Mouse (Mus musculus) megakaryocyte-erythroid progenitor cell, adult 5-6 weeks (primary cell): ENCODE measurements around the gene Adamtsl5. TPM values are rescaled to one million over a fixed set of nuclear protein-coding genes. Genes with fewer than 3 reads are reported as not detected.

ENCODE experiments used
- ATAC-seq: replicated peaks from 2 replicates; pipeline ENCODE4 v1.8.0; 2016; ENCODE audit warnings: mild to moderate bottlenecking, inconsistent platforms; ENCODE audit not compliant: severe bottlenecking, poor library complexity, low FRiP score, low TSS enrichment
- total RNA-seq, 2 experiments: library from RNA; stranded (forward) in 1 of 2; stranded (reverse) in 1 of 2; fragments of 200-1000, 215-1000 nt in 1 of 2; fragments of >200 nt in 1 of 2; fragmentation: Nextera tagmentation in 1 of 2; gene quantifications; 2 replicates each; pipeline ENCODE4 v1.2.3; 2014 to 2017

Gene Adamtsl5
- total RNA-seq, 2 experiments from 2014 or later = 2.3 to 3.3 TPM

DNA sequence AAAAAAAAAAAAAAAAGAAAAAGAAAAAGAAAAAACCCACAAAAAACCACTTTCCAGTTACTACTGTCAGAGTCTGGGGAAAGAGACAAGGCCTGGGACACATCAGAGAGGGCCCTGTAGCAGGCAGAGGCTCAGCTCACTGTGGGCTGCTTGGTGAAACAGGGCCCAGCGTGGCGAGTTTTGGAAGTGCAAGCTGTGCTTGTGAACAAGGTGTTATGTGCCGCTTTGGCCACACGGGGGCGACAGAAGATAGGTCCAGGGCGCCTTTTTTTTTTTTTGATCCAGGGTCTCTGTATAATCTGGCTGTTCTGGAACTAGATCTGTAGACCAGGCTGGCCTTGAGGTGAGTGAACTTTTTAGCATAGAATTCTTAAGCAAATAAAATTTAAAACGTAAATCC is 27.9 kb upstream of the Adamtsl5 start:
- peak; percentile 77 for ATAC-seq

DNA sequence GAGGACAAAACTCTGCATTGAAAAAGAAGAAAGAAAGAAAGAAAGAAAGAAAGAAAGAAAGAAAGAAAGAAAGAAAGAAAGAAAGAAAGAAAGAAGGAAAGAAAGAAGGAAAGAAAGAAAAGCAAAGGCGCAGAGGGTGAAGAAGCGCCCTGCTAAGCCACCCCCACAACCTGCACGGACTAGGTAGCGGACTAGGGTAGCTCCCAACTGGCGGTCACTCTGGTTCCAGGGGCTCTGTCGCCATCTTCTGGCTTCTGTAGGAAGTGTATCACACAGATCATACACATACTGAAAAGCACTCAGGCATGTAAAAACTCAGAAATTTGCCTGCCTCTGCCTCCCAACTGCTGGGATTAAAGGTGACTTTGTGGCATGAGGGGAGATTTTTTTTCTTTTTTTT is 25.9 kb upstream of the Adamtsl5 start:
- ATAC-seq = peak; percentile 58; the same call in 1 of the 2 replicates

DNA sequence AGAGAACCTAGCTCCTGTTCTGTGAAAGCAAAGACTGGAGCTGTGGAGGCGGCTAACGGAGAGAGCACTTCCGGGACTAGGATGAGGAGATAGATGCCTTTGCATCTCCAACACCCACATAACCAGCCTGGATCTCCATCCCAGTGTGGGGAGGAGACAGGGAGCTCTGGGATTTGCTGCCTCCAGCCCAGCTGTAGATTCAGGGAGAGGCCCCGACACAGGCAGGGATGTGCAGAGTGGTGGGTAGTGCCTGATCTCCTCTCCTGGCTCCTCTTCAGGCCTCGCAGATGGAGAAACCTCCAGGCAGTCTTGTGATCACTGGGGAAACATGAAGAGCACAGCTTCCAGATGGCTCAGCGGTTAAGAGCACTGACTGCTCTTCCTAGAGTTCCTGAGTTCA is 24.5 kb upstream of the Adamtsl5 start:
- ATAC-seq = no peak

DNA sequence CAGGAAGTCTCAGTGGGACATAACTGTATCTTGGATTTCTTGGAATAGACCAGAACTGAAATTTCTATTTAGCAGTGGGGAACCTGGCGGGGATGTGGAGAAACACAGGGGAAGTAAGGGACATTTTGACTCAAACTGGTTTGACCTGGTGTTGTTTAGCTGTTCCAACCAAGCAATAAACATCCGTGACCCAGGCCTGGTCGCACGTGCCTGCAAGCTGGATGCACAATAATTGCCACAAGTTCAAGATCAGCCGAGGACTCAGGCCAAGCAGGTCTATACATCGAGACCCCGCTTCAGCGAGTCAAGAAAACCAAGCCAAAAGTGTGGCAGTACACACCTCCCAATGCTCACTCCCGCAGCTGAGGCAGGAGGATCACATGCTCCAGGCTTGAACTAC is 23.8 kb upstream of the Adamtsl5 start:
- ATAC-seq = no peak

DNA sequence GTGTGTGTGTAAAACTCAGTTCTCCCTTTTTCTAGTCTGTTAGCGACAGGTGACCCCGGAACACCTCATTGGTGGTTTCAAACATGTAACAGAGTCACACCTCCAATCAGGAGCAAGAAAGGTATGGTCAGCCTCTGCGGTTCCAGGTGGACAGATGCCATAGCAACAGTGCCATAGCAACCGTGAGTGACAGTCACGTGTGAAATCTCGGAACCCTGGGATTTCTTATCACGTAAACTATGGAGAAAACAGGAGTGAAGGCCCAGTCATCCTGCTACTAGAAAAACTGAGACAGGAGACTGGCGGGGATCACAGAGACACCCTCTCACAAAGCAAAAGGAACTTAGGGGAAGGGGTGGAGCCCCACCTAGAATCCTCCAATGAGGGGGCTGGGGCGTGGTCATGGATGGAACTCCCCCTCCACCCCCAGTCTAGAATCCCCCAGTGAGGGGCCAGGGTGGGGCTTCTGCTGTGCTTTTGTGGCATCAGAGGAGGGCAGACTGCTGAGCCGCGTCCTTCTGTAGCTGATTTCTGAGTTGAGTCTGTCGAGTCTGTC is 23.3 kb upstream of the Adamtsl5 start:
- no peak for ATAC-seq

DNA sequence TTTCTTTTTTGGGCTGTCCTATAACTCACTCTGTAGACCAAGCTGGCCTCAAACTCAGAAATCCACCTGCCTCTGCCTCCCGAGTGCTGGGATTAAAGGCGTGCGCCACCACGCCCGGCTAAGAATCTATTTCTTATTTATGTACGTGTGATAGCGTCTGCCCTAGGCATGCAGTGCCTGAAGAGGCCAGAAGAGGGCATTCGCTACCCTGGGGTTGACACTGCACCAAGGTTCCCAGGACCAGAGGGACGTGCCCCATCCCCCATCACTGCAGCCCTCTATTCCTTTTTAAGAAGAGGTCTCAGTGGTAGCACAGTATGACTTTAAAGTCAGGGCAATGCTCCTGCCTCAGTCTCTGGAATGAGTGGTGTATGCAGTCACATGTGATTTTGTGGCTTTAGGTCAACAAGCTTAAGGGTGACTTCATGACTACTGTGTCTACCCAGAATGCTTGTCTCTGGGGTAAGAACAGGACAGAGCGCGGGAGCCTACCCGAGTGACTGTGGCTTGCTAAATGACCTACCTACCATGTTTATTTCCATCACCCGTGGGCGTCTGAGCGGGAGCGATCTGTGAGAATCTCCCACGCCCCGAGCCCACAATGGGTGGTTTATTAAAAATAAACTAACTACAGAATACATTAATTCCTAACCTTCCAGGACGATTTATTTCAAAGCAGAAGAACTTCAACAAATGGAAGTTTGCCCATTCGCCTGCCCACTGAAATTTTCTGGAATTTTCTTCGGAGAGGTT is 22.0 kb upstream of the Adamtsl5 start:
- no peak for ATAC-seq

DNA sequence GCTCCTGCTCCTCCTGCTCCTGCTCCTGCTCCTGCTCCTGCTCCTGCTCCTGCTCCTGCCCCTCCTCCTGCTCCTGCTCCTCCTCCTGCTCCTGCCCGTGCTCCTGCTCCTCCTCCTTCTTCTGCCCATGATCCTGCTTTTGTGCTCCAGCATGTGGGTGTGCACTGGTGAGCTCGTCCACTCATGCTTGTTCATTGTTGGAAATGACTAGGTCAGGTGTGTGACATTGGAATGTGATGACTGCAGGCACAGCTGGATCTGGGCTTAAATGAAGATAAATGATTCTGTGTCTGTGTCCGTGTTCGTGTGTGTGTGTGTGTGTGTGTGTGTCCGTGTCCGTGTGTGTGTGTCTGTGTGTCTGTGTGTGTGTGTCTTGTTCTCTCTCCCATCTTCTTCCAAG is 20.2 kb upstream of the Adamtsl5 start:
- no peak for ATAC-seq

DNA sequence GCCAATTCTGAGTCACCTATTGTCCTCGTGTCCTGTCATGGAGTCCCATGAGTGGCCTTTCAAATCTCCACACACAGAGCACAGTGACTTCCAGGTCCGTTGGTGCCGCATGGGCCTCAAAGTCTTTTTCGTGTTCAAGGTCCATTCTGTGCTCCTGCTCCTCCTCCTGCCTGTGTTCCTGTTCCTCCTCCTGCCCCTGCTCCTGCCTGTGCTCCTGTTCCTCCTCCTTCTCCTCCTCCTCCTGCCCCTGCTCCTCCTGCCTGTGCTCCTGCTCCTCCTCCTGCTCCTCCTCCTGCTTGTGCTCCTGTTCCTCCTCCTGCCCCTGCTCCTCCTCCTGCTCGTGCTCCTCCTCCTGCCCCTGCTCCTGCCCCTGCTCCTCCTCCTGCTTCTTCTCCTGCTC is 19.7 kb upstream of the Adamtsl5 start:
- ATAC-seq = no peak

DNA sequence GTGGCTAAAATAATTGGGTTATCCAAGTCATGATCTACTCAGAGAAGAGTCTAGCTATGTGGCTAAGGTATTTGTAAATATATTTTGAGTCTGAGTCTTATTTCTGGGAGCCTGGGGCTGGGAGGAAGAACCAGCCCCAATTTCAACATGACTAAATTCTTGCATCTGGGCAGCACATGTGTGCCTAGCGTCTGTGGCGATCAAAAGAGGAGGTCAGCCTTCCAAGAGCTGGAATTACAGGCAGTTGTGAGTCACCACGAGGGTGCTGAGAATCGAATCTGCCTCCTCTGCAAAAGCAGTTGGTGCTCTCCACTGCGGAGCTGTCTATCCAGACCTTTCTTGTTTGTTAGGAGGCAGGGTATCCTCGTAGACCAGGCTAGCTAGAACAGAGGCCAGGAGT is 17.5 kb upstream of the Adamtsl5 start:
- ATAC-seq = no peak

DNA sequence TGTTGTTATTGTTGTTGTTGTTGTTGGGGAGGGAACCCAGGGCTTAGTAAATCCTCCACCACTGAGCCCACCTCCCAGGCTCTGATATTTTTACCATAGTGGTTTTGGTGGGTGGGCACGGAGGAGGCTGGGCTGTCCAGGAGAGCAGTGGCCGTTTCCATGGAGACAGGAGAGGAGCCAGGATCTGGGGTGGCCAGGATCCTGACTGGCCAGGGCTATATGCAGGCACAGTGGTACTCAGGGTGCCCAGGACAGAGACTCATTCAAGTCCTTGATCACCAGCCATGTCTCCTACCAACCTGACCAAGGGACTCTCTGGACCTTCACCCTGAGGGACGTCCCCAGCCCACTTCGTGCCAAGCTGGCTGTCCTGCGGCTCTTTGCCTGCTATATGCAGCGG is 15.5 kb upstream of the Adamtsl5 start:
- ATAC-seq = no peak

DNA sequence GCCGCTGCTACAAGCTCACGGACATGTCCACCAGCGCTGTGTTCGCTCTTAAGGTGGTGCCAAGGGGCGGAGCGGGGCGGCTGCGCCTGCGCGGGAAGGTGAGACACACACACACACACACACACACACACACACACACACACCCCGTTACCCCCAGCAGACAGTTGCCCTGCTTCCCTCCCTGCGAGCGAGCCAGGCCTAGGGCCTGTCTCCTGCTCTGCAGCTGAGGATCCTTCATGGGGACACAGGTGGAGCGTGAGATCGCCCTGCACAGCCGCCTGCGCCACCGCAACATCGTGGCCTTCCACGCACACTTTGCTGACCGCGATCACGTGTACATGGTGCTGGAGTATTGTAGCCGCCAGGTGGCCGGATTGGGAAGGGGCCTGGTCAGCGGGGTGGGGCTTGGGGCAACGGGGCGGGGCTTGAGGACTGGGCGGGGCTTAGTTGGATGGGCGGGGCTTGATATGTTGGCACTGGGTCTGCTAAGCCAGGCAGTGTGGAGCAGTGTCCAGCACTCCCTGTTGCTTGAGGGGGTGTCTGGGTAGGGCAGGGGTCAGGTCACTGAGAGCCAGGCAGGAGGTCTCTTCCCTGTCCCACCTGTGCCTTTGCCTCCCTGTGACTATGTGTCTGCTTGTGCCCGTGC is 9.9 kb upstream of the Adamtsl5 start:
- ATAC-seq = no peak; the same call in 1 of the 2 replicates

DNA sequence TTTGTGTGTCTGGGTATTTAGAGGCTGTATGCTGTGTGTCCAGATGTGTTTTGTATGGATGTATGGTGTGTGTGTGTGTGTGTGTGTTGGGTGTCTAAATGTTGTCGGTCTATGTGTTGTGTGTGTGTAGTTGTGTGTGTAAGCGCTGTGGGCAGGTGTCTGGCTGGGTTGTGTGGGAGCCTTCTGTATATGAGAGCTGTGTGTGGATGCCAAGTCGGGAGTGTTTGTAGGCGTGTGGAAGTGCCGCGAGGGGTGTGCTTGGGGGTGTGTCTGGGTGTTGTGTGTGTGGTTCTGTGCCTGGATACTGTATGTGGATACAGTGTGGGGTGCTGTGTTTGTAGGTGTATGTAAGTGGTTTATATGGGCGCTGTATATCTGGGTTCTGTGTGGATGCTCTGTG is 9.1 kb upstream of the Adamtsl5 start:
- ATAC-seq = no peak

DNA sequence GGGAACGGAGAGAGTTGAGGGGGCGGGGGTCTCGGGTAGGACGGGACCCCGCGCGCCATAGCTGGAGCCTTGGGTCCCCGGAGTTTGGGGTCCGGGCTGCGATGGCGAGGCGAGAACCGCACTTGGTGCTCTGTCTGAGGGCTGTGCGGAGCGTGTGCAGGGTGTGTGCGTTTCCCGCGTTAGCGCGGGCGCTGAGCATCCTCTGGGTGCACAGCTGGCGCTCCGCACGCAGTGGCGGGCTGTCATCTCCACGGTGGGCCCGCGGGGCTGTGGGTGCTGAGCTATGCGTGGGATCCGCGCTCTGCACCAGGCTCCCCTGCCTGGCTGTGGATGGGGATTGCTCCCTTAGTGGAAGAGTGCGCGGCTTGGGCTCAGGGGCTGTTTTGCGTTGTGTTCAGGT is 8.5 kb upstream of the Adamtsl5 start:
- no peak for ATAC-seq

DNA sequence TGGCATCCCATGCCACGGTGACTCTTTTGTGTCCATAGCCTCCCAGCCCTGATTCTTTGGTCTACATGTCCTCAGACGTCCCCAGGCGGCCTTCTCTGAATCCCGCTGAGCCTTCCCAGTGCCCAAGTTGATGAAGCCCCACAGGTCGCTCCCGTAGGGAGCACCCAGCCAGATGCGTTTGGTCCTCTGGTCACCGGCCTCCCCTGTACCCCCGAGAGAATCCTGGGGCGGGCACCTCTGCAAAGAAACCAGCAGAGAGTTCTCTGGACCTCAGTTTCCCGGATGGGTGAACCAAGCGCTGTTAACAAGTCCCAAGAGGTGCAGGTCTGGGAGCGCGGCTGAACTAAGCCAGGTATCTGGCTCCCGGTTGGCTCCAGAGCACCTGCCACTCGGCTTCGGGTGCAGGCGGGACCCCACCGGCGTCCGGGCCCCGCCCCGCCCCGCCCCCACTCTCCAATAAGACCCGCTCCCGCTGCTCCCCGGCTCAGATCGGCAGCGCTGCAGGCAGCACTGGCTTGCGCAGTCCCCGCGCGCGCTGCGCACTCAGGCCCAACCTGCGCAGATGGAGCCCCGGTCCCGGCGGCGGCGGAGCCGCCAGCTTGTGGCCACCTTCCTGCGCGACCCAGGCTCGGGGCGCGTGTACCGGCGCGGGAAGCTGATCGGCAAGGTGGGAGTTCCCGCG is 7.9 kb upstream of the Adamtsl5 start, which contains the start of gene Plk5:
Gene Plk5 (plus strand): TSS at position 459 of the 682 bp plus-strand sequence.
- ATAC-seq = no peak

DNA sequence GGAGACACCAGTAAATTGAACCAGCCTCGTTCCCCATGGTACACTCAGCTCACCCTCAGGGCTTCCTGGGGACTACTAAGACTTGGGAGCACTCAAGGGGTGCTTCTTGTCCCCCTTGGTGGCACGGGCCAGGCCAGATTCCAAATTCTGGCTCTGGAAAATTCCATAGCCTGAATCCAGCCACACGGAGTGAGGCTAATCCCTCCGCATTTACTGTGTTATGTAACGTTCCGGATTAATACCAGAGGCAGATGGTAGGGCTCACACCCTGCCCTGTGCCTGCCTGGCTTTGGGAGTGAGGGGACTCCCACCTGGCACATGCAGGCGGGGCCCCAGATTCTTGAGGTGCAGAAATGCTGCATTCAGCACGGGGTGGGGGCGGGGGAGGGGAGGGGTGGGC is 7.2 kb upstream of the Adamtsl5 start:
- ATAC-seq = no peak

DNA sequence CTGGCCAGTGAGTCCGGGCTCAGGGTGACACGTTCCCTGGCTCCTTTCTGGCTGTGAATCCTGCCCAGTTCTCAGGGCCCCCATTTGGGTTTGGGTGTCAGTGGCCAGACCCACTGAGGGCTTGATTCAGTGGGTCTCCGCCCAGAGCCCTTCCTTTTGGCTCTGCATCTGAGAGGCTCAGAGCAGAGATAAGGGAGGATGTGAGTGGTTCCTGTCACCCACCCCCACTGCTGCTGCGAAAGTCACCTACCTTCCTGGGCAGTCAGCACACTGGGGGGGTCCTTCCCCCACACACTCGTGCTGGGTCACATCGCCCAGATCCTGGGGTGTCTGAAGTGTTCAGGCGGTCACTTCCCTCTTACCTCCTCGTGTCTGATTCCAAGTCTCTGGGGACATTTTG is 4.5 kb upstream of the Adamtsl5 start:
- ATAC-seq = no peak

DNA sequence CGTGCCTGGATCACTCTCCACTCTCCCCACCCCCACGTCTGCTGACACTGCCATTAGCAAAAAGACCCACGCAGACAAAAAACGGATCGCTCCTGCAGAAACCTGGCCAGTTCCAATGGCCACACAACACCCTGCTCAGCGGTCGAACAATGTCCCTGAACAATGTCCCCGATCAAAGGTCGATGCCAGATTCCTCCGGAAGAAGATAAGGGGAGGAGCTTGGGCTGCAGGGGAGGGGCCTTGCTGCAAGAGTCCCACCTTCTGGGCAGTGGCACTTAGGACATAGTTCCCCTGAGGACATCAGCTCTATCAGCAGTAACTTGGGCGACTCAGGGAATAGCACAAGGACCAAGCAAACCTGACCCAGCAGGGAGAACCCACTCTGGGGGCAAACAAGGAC is 3.7 kb upstream of the Adamtsl5 start:
- no peak for ATAC-seq

DNA sequence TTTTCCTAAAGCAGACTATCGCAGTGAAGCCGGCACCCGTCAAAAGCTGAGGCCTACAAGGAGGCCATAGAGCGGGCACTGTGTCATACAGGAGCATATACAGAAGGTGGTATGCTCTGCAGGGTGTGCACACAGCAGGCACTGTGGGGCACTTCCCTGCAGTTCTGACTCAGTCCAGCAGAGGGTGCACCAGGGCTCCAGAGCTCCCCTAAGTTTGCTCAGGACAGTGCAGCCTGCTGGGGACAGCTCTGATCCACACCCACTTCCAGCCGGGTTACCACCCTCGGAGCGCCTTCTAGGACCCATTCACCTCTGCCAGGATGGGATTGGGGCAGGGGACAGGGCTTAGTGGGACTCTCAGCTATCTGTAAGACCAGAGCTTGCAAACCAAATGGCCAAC is 2.1 kb upstream of the Adamtsl5 start:
- ATAC-seq = peak; percentile 86

DNA sequence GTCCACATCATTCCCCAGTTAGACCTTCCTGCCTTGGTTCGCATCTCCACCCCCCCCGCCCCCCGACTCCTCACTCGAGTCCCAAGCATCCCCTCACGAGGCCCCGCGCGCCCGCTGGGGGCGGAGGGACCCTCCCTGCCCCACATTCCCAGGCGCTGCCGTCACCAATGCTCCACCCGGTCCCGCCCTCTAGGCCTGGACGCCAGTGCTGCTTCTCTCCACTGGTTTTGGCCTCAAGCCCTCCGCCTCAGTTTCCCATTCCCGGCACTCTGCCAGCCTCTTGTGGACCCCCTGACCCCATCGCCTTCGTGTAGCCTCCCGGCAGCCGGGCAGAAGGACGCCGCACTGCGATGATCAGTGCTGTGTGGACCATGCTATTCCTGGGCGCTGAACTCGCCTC is 769 bp upstream of the Adamtsl5 start:
- no peak for ATAC-seq

DNA sequence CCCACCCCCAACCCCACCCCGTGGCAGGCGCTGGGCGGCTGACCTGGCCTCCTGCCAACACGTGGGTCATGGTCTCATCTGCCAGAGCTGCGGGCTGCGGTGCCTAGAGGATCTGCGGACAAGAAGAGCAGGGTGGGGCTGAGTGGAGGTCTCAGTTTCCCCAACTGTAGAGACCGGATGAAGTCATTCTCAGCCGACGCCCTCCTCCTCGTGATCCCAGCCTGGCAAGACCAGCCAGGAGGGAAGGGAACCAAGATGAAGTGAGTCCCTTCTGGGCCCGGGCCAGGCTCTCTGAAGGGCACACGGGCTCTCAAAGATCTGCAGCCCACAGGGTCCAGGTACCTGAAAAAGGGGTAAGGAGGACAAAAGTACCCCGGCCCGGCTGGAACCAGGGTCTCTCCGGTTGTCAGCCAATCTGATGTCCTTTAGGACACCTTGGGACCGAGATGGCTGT is 671 bp downstream of the Adamtsl5 start:
- ATAC-seq = no peak
